Mouse (Mus musculus): ENCODE measurements at regions not wholly inside any gene's neighbourhood (a gene's known extent, or its start where the extent isn't known, plus 50 kb on each side); places are given as distances from the start of the nearest gene placed in this dataset.
A peak's percentile ranks its signal among the peaks of the same experiment; 100 is the strongest.

DNA sequence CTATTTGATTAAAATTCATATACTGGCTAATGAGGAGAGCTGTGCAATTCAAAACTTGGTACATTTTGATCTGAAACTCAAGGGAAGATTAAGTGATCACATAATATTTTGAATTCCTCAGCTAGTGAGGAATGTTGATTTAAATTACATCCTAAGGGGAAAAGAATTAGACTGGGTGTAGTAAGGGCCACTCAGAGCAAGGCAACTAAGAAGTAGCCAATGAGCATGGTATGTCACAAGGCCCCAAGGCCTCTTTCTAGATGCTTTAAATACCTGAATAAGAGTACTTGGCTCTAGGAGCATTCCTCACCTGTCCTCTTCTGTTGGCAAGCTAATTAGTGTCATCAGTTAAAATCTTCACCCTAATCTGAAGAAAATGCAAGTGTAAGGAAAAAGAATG lies 887.3 kb upstream of the Acvr2a start:
- Histone ChIP-seq H3K79me2 (ENCODE audit: control insufficient read depth, insufficient read depth, low read length, poor library complexity) (no peaks in the 10 kb centered on the region), H3K27me3 (ENCODE audit: control insufficient read depth in 1 of 2, insufficient read depth in 2 of 2, low read length in 2 of 2) (no peaks in the 10 kb centered on the region), H3K36me3 (ENCODE audit: control insufficient read depth in 1 of 2, insufficient read depth in 2 of 2, low read length in 2 of 2) (no peaks in the 10 kb centered on the region), H3K27ac (ENCODE audit: control insufficient read depth, low read depth, low read length) (no peak overlapping the region), H3K4me3 (ENCODE audit: control insufficient read depth in 1 of 2, insufficient read depth in 1 of 2, low read depth in 2 of 2, low read length in 2 of 2) (no peak overlapping the region), H3K9ac (ENCODE audit: control insufficient read depth, low read depth, low read length, poor library complexity, severe bottlenecking) (no peak overlapping the region), H3K4me1 (ENCODE audit: control insufficient read depth in 1 of 2, insufficient read depth in 2 of 2, low read length in 2 of 2) (no peaks in the 10 kb centered on the region), H3K9me3 (replicated peaks; ENCODE audit: insufficient read depth, low read length) (no peaks in the 10 kb centered on the region)
- DNase-seq (ENCODE audit: low read depth, low spot score): no peak
- no peak for TF ChIP-seq TAL1 (IDR thresholded peaks at IDR 0.05; ENCODE audit: low read length)
- TF ChIP-seq CHD2 (IDR thresholded peaks at IDR 0.05; ENCODE audit: low read length): no peak

DNA sequence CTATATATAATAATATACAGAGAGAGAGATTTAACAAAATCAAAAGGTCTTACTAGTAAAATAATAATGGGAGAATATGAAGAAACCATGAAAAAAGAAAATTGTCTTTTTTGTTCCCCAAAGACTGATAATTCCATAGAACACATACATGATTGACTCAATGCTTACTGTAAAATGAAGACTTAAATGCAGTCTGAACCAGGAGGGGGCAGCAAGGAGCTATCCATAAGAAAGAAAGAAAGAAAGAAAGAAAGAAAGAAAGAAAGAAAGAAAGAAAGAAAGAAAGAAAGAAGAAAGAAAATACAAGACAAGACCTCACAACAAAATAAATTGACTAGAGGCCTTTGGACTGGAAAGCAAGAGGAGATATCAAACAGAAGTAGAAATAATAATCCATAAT lies 868.8 kb upstream of the Acvr2a start:
- DNase-seq (ENCODE audit: low read depth, low spot score): peak; percentile 5
- H3K9me3 ChIP-seq (replicated peaks; ENCODE audit: insufficient read depth, low read length): no peaks in the 10 kb centered on the region
- H3K27ac ChIP-seq (ENCODE audit: control insufficient read depth, low read depth, low read length): no peak overlapping the region
- H3K36me3 ChIP-seq (ENCODE audit: control insufficient read depth in 1 of 2, insufficient read depth in 2 of 2, low read length in 2 of 2): no peaks in the 10 kb centered on the region
- no peaks in the 10 kb centered on the region for H3K79me2 ChIP-seq (ENCODE audit: control insufficient read depth, insufficient read depth, low read length, poor library complexity)
- H3K4me3 ChIP-seq (ENCODE audit: control insufficient read depth in 1 of 2, insufficient read depth in 1 of 2, low read depth in 2 of 2, low read length in 2 of 2): no peak overlapping the region
- TF ChIP-seq MAFK (IDR thresholded peaks at IDR 0.05; ENCODE audit: borderline replicate concordance, low read depth, low read length) (no peak), SMC3 (IDR thresholded peaks at IDR 0.05; ENCODE audit: low read depth, low read length) (0 out of 2 replicates have a peak, but pooled peaks have one; percentile 14), TCF12 (IDR thresholded peaks at IDR 0.05; ENCODE audit: low read depth, low read length) (no peak), UBTF (IDR thresholded peaks at IDR 0.05; ENCODE audit: borderline replicate concordance, insufficient read depth, low read depth, low read length) (no peak), NELFE (IDR thresholded peaks at IDR 0.05; ENCODE audit: low read depth, low read length) (no peak), ZKSCAN1 (IDR thresholded peaks at IDR 0.05; ENCODE audit: low read depth, low read length) (no peak), CTCF (IDR thresholded peaks at IDR 0.05 in 2 of 3, conservative IDR thresholded peaks at IDR 0.05 in 1 of 3; ENCODE audit: control insufficient read depth in 1 of 3, insufficient read depth in 1 of 3, low read depth in 2 of 3, low read length in 3 of 3, poor library complexity in 1 of 3, severe bottlenecking in 1 of 3) (peak in 1 of 3 experiments; percentile 20; a peak in 2 of 6 replicates)
- no peaks in the 10 kb centered on the region for H3K4me1 ChIP-seq (ENCODE audit: control insufficient read depth in 1 of 2, insufficient read depth in 2 of 2, low read length in 2 of 2)
- no peak overlapping the region for H3K9ac ChIP-seq (ENCODE audit: control insufficient read depth, low read depth, low read length, poor library complexity, severe bottlenecking)
- no peaks in the 10 kb centered on the region for H3K27me3 ChIP-seq (ENCODE audit: control insufficient read depth in 1 of 2, insufficient read depth in 2 of 2, low read length in 2 of 2)

DNA sequence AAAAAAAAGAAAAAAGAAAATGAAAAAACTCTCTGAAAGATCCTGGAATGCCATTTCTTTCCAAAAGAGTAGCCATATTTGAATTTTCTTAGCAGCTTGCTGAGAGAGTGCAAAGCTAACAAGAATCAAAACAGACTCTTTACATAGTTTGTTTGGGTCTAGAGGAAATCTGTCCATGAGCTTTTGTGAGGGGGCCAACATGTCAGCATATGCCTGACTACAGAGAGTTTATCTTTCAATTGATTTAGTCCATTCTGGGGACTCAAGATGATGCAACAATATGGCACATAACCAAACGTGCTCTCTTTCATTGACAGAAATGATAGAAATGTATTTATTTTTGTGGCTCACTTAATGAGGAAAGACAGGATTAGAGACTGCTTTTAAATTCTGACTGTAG lies 822.8 kb upstream of the Acvr2a start:
- no peak overlapping the region for H3K4me3 ChIP-seq (ENCODE audit: control insufficient read depth in 1 of 2, insufficient read depth in 1 of 2, low read depth in 2 of 2, low read length in 2 of 2)
- no peaks in the 10 kb centered on the region for H3K4me1 ChIP-seq (ENCODE audit: control insufficient read depth in 1 of 2, insufficient read depth in 2 of 2, low read length in 2 of 2)
- no peaks in the 10 kb centered on the region for H3K36me3 ChIP-seq (ENCODE audit: control insufficient read depth in 1 of 2, insufficient read depth in 2 of 2, low read length in 2 of 2)
- no peaks in the 10 kb centered on the region for H3K9me3 ChIP-seq (replicated peaks; ENCODE audit: insufficient read depth, low read length)
- H3K27ac ChIP-seq (ENCODE audit: control insufficient read depth, low read depth, low read length): no peak overlapping the region
- H3K9ac ChIP-seq (ENCODE audit: control insufficient read depth, low read depth, low read length, poor library complexity, severe bottlenecking): no peak overlapping the region
- no peak for DNase-seq (ENCODE audit: low read depth, low spot score)
- H3K27me3 ChIP-seq (ENCODE audit: control insufficient read depth in 1 of 2, insufficient read depth in 2 of 2, low read length in 2 of 2): no peaks in the 10 kb centered on the region
- TF ChIP-seq GATA1 (IDR thresholded peaks at IDR 0.05; ENCODE audit: low read depth, low read length) (no peak), POLR2AphosphoS2 (IDR thresholded peaks at IDR 0.05; ENCODE audit: low read length) (no peak)
- no peaks in the 10 kb centered on the region for H3K79me2 ChIP-seq (ENCODE audit: control insufficient read depth, insufficient read depth, low read length, poor library complexity)

Measured in MEL (cell line).